Mouse (Mus musculus) thymus, adult 2 months (tissue): ENCODE measurements around the gene Ndc80. TPM values are rescaled to one million over a fixed set of nuclear protein-coding genes. Genes with fewer than 3 reads are reported as not detected.

ENCODE experiments used
- DNase-seq: peaks from one replicate; pipeline ENCODE4 v3.0.0; 2021
- H3K27ac ChIP-seq: fragments of 200-500 bp; 2 replicates; pipeline ENCODE4 v1.5.1; 2012; ENCODE audit warnings: low read length, control low read depth; ENCODE audit not compliant: control insufficient read depth, insufficient read depth
- H3K27me3 ChIP-seq: fragments of 200-500 bp; 2 replicates; pipeline ENCODE4 v1.6.1; 2012; ENCODE audit warnings: mild to moderate bottlenecking, low read length, moderate library complexity, mixed read lengths; ENCODE audit not compliant: control insufficient read depth, insufficient read depth
- H3K36me3 ChIP-seq: fragments of 200-500 bp; 2 replicates; pipeline ENCODE4 v1.6.1; 2012; ENCODE audit warnings: mild to moderate bottlenecking, low read length, moderate library complexity; ENCODE audit not compliant: control insufficient read depth, insufficient read depth
- H3K4me1 ChIP-seq: fragments of 200-500 bp; replicated peaks from 2 replicates; pipeline ENCODE4 v1.6.1; 2012; ENCODE audit warnings: low read length; ENCODE audit not compliant: control insufficient read depth, insufficient read depth
- H3K4me3 ChIP-seq: fragments of 200-500 bp; 2 replicates; pipeline ENCODE4 v1.5.1; 2012; ENCODE audit warnings: mild to moderate bottlenecking, low read length, control low read depth, moderate library complexity; ENCODE audit not compliant: control insufficient read depth, insufficient read depth
- CTCF ChIP-seq: fragments of 200-500 bp; IDR thresholded peaks from 2 replicates; pipeline ENCODE4 v1.5.1; 2012; ENCODE audit warnings: mild to moderate bottlenecking, control low read depth, low read length, moderate library complexity, borderline replicate concordance; ENCODE audit not compliant: control insufficient read depth, poor library complexity, insufficient read depth; ENCODE audit errors: extremely low read depth
- POLR2A ChIP-seq: fragments of 200-500 bp; IDR thresholded peaks from 2 replicates; pipeline ENCODE4 v1.6.1; 2012; ENCODE audit warnings: mild to moderate bottlenecking, low read length, control low read depth, moderate library complexity; ENCODE audit not compliant: control insufficient read depth, poor library complexity, insufficient read depth; ENCODE audit errors: extremely low read depth
- WGBS: fragments of 180-500 bp; shearing (Covaris S2); methylation state at CpG from one replicate; pipeline ENCODE4 v1.1.7; 2018; 5-methylcytosine and 5-hydroxymethylcytosine counted together
- polyA plus RNA-seq: library from polyadenylated mRNA; depleted of rRNA; stranded (reverse); fragments of >200 nt; gene quantifications from 2 replicates; pipeline ENCODE4 v1.2.3, GENCODE M21; 2012

Gene Ndc80
- polyA plus RNA-seq, 1 experiment: 3.0 TPM

- TF ChIP-seq CTCF: no peak
- no peak for TF ChIP-seq POLR2A
- Histone ChIP-seq H3K4me1 (0 out of 2 replicates have a peak, but pooled peaks cover 6% of the 10 kb centered on the region), H3K27me3 (no peaks in the 10 kb centered on the region), H3K4me3 (no peak overlapping the region), H3K27ac (no peak overlapping the region), H3K36me3 (0 out of 2 replicates have a peak, but pooled peaks cover 4% of the 10 kb centered on the region)
- DNase-seq: no peak
Observed at GRCm38 (mm10) chr17:71528042-71528441, 1.4 kb upstream of the Ndc80 start.

GRCm38 (mm10) chr17:71526302-71526708 lies 352 bp downstream of the Ndc80 start:
- H3K4me1 ChIP-seq: 0 out of 2 replicates have a peak, but pooled peaks cover 6% of the 10 kb centered on the region
- TF ChIP-seq POLR2A (no peak), CTCF (no peak)
- under 1% methylated on average over 13 of the region's 13 CpGs for WGBS

GRCm38 (mm10) chr17:71510297-71510696 lies 16.4 kb downstream of the Ndc80 start:
- H3K27ac ChIP-seq: no peak overlapping the region
- H3K27me3 ChIP-seq: no peaks in the 10 kb centered on the region
- H3K36me3 ChIP-seq: peaks cover 79% of the 10 kb centered on the region
- DNase-seq: no peak
- 98% methylated on average over 11 of the region's 11 CpGs for WGBS
- no peak overlapping the region for H3K4me3 ChIP-seq
- no peaks in the 10 kb centered on the region for H3K4me1 ChIP-seq
- TF ChIP-seq POLR2A (no peak), CTCF (no peak)

More at GRCm38 (mm10) chr17:71526302-71526708, 352 bp downstream of the Ndc80 start:
- Histone ChIP-seq H3K4me3 (peak overlapping the region; percentile 70), H3K27me3 (no peaks in the 10 kb centered on the region), H3K36me3 (peaks cover 6% of the 10 kb centered on the region; the same call in 1 of the 2 replicates), H3K27ac (peak overlapping the region; percentile 62)
- no peak for DNase-seq

- TF ChIP-seq CTCF: no peak
- no peak for TF ChIP-seq POLR2A
- no peak for DNase-seq
- Histone ChIP-seq H3K4me3 (no peak overlapping the region), H3K4me1 (no peaks in the 10 kb centered on the region), H3K36me3 (peaks cover 78% of the 10 kb centered on the region), H3K27me3 (no peaks in the 10 kb centered on the region), H3K27ac (no peak overlapping the region)
- WGBS: 98% methylated on average over 8 of the region's 8 CpGs
Observed at GRCm38 (mm10) chr17:71506832-71507231, 19.8 kb downstream of the Ndc80 start.

- Histone ChIP-seq H3K27me3 (no peaks in the 10 kb centered on the region), H3K27ac (no peak overlapping the region), H3K4me1 (no peaks in the 10 kb centered on the region; the same call in 1 of the 2 replicates), H3K4me3 (no peak overlapping the region), H3K36me3 (peaks cover 34% of the 10 kb centered on the region)
- TF ChIP-seq CTCF (no peak), POLR2A (no peak)
- 90% methylated on average over 4 of the region's 4 CpGs for WGBS
- DNase-seq: no peak
Observed at GRCm38 (mm10) chr17:71495784-71496183, 30.9 kb downstream of the Ndc80 start.

GRCm38 (mm10) chr17:71491332-71491686 lies 35.3 kb downstream of the Ndc80 start:
- 85% methylated on average over 4 of the region's 4 CpGs for WGBS
- H3K36me3 ChIP-seq: no peaks in the 10 kb centered on the region
- H3K27ac ChIP-seq: peak overlapping the region; percentile 81
- peaks cover 8% of the 10 kb centered on the region; the same call in 1 of the 2 replicates for H3K4me1 ChIP-seq
- no peak overlapping the region for H3K4me3 ChIP-seq
- H3K27me3 ChIP-seq: no peaks in the 10 kb centered on the region
- no peak for DNase-seq
- TF ChIP-seq POLR2A (no peak), CTCF (no peak)
